Mouse (Mus musculus) right cerebral cortex, postnatal 36 days (tissue): ENCODE data around the gene Mamld1.
"Not testable (repeated sequence)": the region's sequence is repeated elsewhere in the genome, so short reads cannot be mapped to it uniquely, and the experiment has no call there.

Experiments used
- DNase-seq, 2 experiments: peaks; one replicate each; pipeline ENCODE4 v3.0.0; 2022; ENCODE audit warnings: low spot score in 2 of 2, mixed read lengths in 1 of 2

Mamld1 gene

DNA sequence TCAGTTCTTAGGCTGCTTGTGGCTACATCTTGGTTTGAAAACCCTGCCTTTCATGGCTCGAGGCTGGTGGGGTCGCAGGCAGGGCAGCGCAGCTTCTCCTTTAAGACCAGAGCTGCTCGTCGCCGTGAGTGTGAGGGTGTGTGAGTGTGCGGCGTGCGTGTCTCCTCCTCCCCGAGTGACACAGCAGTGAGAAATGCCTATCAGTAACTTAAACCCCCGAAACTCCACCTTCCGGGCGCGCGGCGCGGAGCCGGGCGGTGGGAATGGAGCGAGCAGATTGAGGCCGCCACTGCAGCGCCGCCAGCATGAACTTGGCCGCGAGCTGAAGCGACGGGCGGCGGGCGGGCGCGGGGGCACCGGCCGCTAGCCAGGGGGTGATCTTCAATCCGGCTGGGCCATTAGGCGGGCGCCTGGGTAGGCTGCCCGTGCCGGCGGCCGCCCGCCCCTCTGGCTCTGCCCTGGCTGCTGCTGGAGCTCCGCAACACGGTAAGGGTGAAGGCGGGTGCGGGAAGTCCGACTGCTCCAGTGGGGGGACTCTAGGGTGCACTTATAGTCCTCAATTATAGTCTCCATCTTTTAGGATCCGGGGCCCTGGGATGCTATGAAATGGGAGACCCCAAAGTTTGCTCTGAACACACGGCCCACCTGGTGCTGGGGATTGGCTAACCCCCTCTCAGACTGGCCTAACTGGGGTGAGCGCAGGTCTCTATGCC lies at the start of gene Mamld1:
Gene Mamld1 (plus strand): TSS at position 393 of the 713 bp plus-strand sequence.
- DNase-seq = peak; percentile 76 to 77

DNA sequence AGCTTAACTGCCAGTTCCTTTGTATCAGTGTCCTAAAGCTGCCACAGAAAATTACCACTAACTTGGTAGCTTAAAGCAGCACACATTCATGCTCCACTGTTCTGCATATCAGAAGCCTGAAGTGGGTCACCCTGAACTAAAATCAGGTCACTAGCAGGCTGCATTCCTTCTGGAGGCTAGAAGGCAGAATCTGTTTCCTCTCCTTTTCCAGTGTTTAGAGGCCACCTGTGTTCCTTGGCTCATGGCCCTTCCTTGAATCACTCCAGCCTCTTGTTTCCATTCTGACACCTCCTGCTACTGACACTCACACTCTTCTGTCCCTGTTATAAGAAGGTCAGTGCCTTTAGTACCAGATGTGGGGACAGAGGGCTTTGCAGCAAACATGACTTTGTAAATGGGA lies 25.3 kb upstream of the Mamld1 start:
- no peak for DNase-seq

DNA sequence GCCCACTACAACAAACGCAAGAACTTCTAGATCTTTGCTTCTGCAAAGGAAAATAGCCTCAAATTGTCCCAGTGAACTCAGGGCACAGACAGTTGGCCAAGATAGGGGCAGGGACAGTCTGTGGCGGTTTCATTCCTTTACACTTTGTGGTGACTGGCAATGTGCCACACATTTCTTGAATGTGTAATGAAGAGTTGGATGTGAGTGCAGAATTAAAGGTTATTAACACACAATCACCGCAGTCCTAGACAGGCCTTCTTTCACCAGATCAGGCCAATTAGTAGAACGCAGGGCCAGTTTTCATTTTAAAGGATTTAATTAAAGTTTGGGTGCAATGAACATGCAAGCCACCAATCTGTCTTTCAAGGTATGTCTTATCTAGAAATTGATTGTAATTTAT lies 22.0 kb upstream of the Mamld1 start:
- DNase-seq = no peak

DNA sequence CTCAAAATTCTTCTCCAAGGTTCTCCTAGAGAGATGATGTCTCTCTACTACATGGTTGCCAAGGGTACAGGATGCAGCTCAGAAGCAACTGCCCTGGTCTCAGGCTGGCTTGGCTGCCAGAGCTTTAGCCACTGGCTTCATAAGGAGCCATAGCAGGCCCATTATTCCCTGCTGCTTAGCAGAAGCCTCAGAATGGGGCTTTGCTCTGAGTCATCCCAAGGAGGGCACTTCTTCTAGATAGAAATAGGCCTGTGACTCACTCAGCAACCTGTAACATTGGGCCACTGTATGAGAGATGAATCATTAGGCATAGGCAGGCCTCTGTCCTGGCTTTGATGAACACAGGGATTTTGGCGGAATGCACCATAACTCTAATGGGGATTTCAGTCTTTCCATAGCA lies 21.1 kb upstream of the Mamld1 start:
- not testable (repeated sequence) for DNase-seq

DNA sequence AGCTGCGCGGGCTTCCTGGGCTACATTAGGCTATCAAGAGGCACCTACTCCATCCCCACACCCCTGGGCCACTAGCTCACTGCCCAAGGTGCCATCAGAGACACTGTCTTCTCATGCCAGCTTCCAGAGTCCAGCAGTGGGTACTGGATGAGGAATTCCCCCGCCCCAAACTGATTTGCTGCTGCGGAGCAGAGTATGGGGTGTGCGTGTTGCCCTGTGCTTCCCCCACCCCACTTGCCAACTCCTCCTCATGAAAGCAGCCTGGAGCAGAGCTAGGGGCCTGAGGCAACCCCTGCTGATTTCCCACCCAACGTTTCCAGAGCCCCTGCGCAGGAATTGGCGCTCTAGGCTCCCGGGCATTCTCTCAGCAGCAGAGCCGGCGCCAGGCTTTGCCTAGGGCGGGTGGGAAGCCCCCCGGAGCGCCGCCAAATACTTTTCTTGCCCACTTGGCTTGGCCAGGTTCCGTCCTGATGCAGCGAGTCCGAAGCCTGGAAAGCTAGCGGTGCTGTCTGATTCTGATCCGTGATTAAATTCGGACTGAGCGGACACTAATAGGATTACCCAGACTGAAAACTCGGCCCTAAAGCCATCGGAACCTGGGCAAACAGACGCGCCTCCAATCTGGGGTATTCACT lies 738 bp downstream of the Mamld1 start:
- DNase-seq = peak; percentile 3 to 8

DNA sequence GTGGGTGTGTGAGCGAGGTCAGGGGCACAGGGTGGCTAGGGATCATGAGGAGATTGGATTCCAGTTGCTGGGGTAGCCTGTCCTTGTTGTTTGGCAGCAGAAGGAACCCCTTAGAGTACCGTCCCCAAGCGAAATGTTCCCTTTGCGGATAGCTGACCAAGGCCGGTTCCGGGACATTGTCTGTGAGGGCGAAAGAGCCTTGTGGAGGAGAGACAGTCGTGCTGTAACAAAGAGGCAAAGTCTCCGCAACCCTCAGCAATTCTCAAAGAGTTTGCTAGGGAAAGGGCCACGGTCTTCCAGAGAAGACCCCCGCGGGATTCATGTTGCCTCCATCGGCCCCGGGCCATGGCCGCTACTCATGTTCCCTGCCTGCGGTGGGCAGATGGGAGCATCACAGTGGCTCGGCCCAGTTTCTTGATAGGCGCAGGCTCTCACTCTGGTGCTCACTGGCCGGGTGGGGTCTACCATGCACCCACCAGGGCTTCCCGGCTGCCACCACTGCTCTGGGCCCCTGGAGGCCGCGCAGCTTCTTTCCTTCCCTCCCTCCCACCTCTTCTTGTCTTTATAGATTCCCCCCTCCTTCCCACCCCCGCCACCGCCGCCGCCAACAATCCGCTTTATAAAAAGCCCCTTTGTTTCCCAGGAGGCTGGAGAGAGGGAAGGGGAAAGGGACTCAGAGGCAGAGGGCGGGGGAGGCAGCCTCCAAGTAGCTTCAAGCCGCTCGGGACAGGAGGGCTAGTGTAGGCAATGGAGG lies 1.5 kb downstream of the Mamld1 start:
- DNase-seq = peak; percentile 3 to 5

DNA sequence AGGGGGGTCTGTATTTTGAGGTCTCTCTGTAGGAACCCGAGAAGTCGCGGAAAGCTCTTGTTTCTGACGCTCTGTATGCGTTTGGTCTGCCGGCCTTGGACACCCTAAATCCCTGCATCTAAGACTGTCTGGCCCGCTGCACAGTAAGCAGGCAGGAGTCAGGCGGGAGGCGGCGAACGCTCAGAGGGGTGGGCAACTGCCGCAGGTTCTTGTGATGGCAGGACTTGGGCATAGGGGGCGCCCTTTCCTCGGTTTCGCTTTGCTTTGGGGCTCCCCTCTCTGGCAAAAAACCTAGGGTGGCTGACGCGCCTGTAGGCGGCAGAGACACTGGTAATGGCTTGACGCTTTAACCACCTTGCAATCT lies 2.0 kb downstream of the Mamld1 start:
- DNase-seq = peak; percentile 58 to 65

DNA sequence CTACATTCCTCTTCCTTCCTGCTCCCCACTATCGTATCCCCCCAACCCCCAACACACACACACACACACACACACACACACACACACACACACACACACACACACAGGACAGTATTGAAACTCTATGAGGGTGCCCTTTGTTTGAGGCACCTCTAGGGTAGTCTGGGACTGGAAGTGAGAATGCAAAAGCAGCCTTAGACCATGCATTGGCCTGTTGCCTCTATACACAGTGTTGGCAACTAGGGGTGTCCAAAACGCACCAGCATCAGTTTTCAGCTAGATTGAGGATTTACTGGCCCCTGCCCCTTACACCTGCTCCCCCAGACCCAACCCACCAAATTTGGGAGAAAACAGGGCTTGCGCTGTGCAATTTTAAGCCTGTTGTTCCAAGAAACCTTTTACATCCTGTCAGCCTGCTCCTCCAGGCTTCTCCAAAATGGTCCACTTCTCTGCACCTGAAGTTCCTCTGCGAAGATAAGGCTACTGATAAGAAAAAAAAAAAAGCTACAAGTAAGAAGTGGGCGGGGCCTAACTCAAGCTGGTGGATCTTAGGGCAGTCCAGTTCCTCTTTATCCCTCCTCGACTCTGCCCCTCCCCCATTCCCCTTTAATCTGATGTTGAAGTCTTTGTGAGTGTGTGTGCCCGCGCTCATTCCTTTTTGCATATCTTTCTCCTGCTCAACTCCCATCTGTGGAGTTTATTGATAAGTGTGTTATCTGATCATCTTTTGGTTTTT lies 2.6 kb downstream of the Mamld1 start:
- peak in 1 of 2 experiments; percentile 4 for DNase-seq

DNA sequence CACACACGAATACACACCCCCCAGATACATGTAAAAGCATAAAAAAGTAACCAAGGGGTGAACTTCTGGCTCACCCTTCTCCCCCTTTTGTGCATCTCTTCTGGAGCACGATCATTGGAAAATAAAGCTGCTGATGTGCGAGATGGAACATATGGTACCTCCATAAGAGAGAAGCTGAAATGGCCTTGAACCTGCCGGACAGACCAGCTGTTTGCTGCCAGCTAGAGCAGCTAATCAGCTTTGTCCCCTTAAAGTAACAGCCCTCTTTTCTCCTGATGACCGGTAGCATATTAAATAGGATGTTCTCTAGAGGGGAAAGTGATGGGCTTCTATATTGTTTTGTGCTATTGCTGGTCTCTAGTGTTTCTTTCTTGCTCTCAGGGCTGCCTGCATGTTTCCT lies 3.2 kb downstream of the Mamld1 start:
- no peak for DNase-seq

DNA sequence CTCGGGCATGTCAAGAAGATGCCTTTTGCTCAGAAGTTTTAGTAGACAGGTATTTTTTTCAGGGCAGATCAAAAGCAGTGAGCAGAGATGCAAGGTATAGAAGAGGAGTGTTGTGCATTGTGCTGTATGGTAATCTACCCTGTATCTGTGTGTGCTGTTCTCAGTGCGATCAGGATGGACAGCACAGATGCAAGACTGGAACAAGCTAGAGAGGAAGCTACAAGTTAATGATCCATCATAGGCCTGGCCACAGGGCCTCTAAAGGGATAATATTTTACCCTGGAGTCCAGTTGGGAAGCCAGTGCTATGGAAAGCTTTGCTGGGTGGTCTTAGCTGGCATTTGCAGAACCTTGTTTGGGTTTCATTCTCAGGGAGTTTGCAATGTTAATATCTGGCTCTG lies 6.9 kb downstream of the Mamld1 start:
- DNase-seq = no peak

GRCm38 (mm10) chrX:71085092-71085807 lies 35.2 kb downstream of the Mamld1 start:
- DNase-seq = no peak

GRCm38 (mm10) chrX:71087370-71088079 lies 37.5 kb downstream of the Mamld1 start:
- DNase-seq = no peak

- no peak for DNase-seq
Measured at GRCm38 (mm10) chrX:71088080-71088414, 38.0 kb downstream of the Mamld1 start.

DNA sequence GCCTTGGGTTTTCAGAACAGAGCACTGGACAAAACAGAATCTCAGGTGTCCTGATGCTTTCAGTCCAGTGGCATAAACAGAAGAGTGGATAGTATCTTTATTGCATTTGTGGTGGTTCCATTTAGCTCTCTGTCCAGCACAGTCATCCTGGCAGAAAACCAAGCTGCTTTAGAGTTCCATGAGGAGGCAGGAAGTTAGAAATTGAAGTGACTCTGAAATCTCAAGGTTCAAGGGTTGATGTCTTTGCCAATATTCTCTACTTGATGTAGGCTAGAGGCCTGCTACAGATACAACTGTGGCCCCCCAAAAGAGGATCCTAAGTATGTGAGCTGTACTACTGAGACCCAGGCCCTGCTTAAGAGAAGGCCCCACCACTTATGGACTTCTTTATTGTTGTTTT lies 55.8 kb downstream of the Mamld1 start:
- DNase-seq = no peak

GRCm38 (mm10) chrX:71106392-71106791 lies 56.3 kb downstream of the Mamld1 start:
- peak; percentile 20 to 58 for DNase-seq

- no peak for DNase-seq
Measured at GRCm38 (mm10) chrX:71108056-71108735, 58.1 kb downstream of the Mamld1 start.

DNA sequence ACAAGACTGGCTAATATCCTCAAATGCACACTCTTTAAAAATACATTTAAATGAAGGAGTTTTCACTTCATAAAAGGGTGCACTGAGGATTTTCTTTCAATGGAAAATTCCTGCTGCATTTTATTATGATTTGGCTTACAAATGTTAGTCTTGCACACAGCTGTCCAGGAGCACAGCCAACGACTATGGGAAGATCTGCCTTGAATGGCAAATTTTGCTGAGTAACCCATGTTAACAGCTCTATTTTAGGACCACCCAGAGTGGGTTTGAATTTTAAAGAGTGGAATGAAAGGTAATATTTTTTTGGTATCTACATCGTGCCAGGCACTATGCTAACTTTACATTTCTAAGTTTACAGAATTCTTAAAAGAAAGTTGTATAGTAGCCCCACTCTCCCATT lies 60.3 kb downstream of the Mamld1 start:
- DNase-seq = no peak

- no peak for DNase-seq
Measured at GRCm38 (mm10) chrX:71122359-71123293, 72.6 kb downstream of the Mamld1 start.

GRCm38 (mm10) chrX:71125013-71125412 lies 75.0 kb downstream of the Mamld1 start:
- DNase-seq = no peak
